Mouse (Mus musculus): ENCODE measurements around the gene Epb41l1. TPM values are rescaled to one million over a fixed set of nuclear protein-coding genes. Genes with fewer than 3 reads are reported as not detected.
"Not testable (repeated sequence)": the region's sequence is repeated elsewhere in the genome, so short reads cannot be mapped to it uniquely, and the experiment has no call there.

Epb41l1 gene
- polyA plus RNA-seq, 1 experiment from 2014 or later: 1.4 TPM

DNA sequence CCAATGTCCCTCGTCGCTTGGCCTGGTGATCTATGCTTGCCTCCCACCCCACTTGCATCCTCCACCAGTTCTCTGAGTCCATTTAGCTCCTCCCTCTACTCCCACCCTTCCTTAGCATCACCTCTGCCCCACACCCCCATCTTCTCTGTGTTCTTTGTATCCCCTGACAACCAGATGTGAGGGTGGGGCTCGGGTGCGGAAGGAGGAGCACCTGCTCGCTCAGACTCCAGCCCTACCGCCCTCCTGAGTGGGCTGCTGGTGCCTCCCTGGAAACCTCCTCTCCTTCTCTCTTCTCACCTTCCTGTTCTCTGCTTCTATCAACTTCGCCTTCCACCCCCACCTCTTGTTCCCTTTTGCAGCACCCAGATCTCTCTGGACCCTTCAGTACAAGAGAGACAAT is 91.3 kb downstream of the Epb41l1 start:
- no peak overlapping the region for H3K9ac ChIP-seq
- WGBS: 88% methylated on average over 7 of the region's 7 CpGs
- no peaks in the 10 kb centered on the region for H3K9me3 ChIP-seq (replicated peaks)
- H3K27ac ChIP-seq (ENCODE audit: poor library complexity, severe bottlenecking): no peak overlapping the region
- no peaks in the 10 kb centered on the region for H3K27me3 ChIP-seq (replicated peaks)
- H3K36me3 ChIP-seq: peaks cover 18% of the 10 kb centered on the region
- H3K4me3 ChIP-seq: no peak overlapping the region
- H3K4me2 ChIP-seq: no peak overlapping the region
- peaks cover 7% of the 10 kb centered on the region for H3K4me1 ChIP-seq (replicated peaks)
- no peak for ATAC-seq (ENCODE audit: insufficient number of reproducible peaks, low FRiP score)

GRCm38 (mm10) chr2:156512561-156512960 is 91.9 kb downstream of the Epb41l1 start:
- no peak for ATAC-seq (ENCODE audit: insufficient number of reproducible peaks, low FRiP score)
- Histone ChIP-seq H3K9me3 (replicated peaks) (no peaks in the 10 kb centered on the region), H3K36me3 (peaks cover 16% of the 10 kb centered on the region), H3K9ac (no peak overlapping the region), H3K27me3 (replicated peaks) (no peaks in the 10 kb centered on the region), H3K4me1 (replicated peaks) (peaks cover 7% of the 10 kb centered on the region), H3K27ac (ENCODE audit: poor library complexity, severe bottlenecking) (no peak overlapping the region), H3K4me3 (no peak overlapping the region), H3K4me2 (no peak overlapping the region)
- WGBS: 85% methylated on average over 5 of the region's 6 CpGs

DNA sequence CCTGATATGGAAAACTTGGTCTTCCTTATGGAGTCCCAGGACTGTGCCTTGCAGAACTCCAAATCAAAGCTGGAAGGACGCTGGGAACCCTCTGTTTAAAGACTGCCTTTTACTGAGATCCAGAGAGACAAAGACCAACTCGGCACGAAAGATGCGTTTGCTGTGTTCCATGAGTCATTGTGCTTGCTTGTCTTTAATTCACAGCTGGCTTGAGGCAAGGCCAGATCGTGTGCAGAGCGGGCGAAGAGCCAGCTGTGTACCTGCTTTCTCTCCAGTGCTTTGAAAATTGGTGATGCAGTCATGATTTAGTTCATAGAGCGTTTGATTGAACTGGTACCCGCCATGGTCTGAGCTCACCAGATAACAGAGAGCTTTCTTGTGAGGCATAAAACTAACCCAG is 94.4 kb downstream of the Epb41l1 start:
- Histone ChIP-seq H3K36me3 (peaks cover 10% of the 10 kb centered on the region), H3K4me2 (no peak overlapping the region), H3K9ac (no peak overlapping the region), H3K4me3 (no peak overlapping the region), H3K27ac (ENCODE audit: poor library complexity, severe bottlenecking) (no peak overlapping the region), H3K27me3 (replicated peaks) (no peaks in the 10 kb centered on the region), H3K9me3 (replicated peaks) (no peaks in the 10 kb centered on the region), H3K4me1 (replicated peaks) (peaks cover 7% of the 10 kb centered on the region)
- ATAC-seq (ENCODE audit: insufficient number of reproducible peaks, low FRiP score): no peak
- WGBS: 81% methylated on average over 9 of the region's 9 CpGs

GRCm38 (mm10) chr2:156515565-156516185 is 95.0 kb downstream of the Epb41l1 start:
- Histone ChIP-seq H3K4me1 (replicated peaks) (peaks cover 7% of the 10 kb centered on the region), H3K4me2 (no peak overlapping the region), H3K36me3 (peaks cover 5% of the 10 kb centered on the region), H3K27ac (ENCODE audit: poor library complexity, severe bottlenecking) (no peak overlapping the region), H3K9ac (no peak overlapping the region), H3K9me3 (replicated peaks) (no peaks in the 10 kb centered on the region), H3K4me3 (no peak overlapping the region), H3K27me3 (replicated peaks) (no peaks in the 10 kb centered on the region)
- 23% methylated on average over 7 of the region's 7 CpGs for WGBS
- ATAC-seq (ENCODE audit: insufficient number of reproducible peaks, low FRiP score): no peak

GRCm38 (mm10) chr2:156516678-156517077 is 96.0 kb downstream of the Epb41l1 start:
- H3K27ac ChIP-seq (ENCODE audit: poor library complexity, severe bottlenecking): not testable (repeated sequence)
- peak; percentile 79; the same call in 1 of the 2 replicates for ATAC-seq (ENCODE audit: insufficient number of reproducible peaks, low FRiP score)
- 79% methylated on average over 2 of the region's 2 CpGs for WGBS

GRCm38 (mm10) chr2:156518306-156518705 is 97.6 kb downstream of the Epb41l1 start:
- Histone ChIP-seq H3K4me1 (replicated peaks) (no peaks in the 10 kb centered on the region), H3K4me3 (no peak overlapping the region), H3K4me2 (no peak overlapping the region), H3K9ac (no peak overlapping the region), H3K36me3 (peaks cover 8% of the 10 kb centered on the region), H3K27me3 (replicated peaks) (no peaks in the 10 kb centered on the region), H3K27ac (ENCODE audit: poor library complexity, severe bottlenecking) (no peak overlapping the region), H3K9me3 (replicated peaks) (no peaks in the 10 kb centered on the region)
- no peak for ATAC-seq (ENCODE audit: insufficient number of reproducible peaks, low FRiP score)
- WGBS: 68% methylated on average over 6 of the region's 6 CpGs

More at GRCm38 (mm10) chr2:156516678-156517077, 96.0 kb downstream of the Epb41l1 start:
- not testable (repeated sequence) for H3K4me3 ChIP-seq; H3K4me1 ChIP-seq (replicated peaks); H3K27me3 ChIP-seq (replicated peaks); H3K9me3 ChIP-seq (replicated peaks); H3K36me3 ChIP-seq; H3K4me2 ChIP-seq; H3K9ac ChIP-seq

DNA sequence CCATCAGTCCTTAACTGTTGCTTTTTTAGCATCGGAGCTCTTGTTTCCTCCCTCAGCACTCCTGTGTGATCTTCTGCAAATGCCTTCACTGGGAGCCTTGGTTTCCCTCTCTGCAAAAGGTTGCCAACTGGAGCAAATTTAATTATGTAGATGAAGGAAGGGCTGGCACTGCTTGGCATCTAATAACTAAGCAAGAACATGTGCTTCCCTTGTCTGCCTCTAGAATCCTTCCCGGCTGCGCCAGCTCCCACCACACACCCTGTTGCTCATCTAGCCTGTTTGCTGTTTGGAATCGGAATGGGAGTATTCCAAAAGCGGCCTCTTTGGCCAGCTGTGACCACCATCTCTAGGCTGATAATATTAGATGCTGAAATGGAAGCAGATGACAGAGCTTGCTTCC is 98.9 kb downstream of the Epb41l1 start:
- no peaks in the 10 kb centered on the region for H3K27me3 ChIP-seq (replicated peaks)
- no peak overlapping the region for H3K27ac ChIP-seq (ENCODE audit: poor library complexity, severe bottlenecking)
- 90% methylated on average over 5 of the region's 5 CpGs for WGBS
- H3K4me2 ChIP-seq: no peak overlapping the region
- no peak overlapping the region for H3K9ac ChIP-seq
- no peaks in the 10 kb centered on the region for H3K9me3 ChIP-seq (replicated peaks)
- H3K36me3 ChIP-seq: peaks cover 7% of the 10 kb centered on the region
- ATAC-seq (ENCODE audit: insufficient number of reproducible peaks, low FRiP score): no peak
- H3K4me1 ChIP-seq (replicated peaks): 0 out of 2 replicates have a peak, but pooled peaks cover 4% of the 10 kb centered on the region
- no peak overlapping the region for H3K4me3 ChIP-seq

DNA sequence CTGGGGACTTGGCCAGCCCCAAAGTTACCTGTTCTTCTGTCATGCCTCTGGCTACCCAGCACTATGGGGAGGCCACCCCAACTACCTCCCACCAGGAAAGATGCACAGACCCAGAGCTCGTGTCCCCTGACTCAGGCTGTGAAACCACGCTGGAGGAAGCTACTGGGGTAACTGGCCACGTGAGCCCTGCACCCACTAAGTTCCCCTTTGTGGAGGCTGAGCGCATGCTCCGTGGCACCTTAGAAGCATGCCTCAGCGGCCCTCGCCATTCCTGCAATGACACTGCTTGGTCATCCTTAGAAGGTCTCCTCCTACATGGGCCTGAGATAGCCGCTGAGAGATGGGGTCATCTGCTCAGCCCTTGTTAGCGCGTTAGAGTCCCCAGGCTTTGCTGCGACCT is 102.3 kb downstream of the Epb41l1 start:
- Histone ChIP-seq H3K4me3 (no peak overlapping the region), H3K4me2 (no peak overlapping the region), H3K36me3 (peaks cover 7% of the 10 kb centered on the region), H3K27me3 (replicated peaks) (no peaks in the 10 kb centered on the region), H3K9ac (no peak overlapping the region), H3K4me1 (replicated peaks) (0 out of 2 replicates have a peak, but pooled peaks cover 4% of the 10 kb centered on the region), H3K9me3 (replicated peaks) (no peaks in the 10 kb centered on the region), H3K27ac (ENCODE audit: poor library complexity, severe bottlenecking) (no peak overlapping the region)
- ATAC-seq (ENCODE audit: insufficient number of reproducible peaks, low FRiP score): peak; percentile 34; the same call in 1 of the 2 replicates
- 81% methylated on average over 11 of the region's 11 CpGs for WGBS

DNA sequence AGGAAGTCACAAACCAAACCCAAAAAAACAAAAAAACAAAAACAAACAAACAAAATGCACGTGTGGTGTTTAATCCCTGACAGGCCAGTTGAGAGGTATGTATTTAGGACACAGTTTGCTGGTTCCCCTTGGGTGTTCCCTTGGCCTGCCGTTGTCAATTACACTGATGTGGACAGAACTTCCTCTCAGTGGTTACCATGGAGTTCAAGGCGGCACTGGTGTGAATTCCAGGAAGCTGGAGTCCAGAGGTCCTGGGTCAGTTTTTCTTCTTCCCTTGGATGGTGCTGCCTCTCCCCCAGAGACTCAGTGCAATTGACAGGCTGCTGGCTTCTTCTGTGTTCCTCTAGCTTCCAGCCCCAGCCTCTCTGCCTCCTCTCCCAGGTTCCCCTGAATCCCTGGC is 103.4 kb downstream of the Epb41l1 start:
- no peak for ATAC-seq (ENCODE audit: insufficient number of reproducible peaks, low FRiP score)
- Histone ChIP-seq H3K9me3 (replicated peaks) (no peaks in the 10 kb centered on the region), H3K4me3 (no peak overlapping the region), H3K4me2 (no peak overlapping the region), H3K9ac (no peak overlapping the region), H3K27me3 (replicated peaks) (no peaks in the 10 kb centered on the region), H3K27ac (ENCODE audit: poor library complexity, severe bottlenecking) (no peak overlapping the region), H3K4me1 (replicated peaks) (0 out of 2 replicates have a peak, but pooled peaks cover 4% of the 10 kb centered on the region), H3K36me3 (peaks cover 7% of the 10 kb centered on the region)
- 50% methylated on average over 3 of the region's 3 CpGs for WGBS

DNA sequence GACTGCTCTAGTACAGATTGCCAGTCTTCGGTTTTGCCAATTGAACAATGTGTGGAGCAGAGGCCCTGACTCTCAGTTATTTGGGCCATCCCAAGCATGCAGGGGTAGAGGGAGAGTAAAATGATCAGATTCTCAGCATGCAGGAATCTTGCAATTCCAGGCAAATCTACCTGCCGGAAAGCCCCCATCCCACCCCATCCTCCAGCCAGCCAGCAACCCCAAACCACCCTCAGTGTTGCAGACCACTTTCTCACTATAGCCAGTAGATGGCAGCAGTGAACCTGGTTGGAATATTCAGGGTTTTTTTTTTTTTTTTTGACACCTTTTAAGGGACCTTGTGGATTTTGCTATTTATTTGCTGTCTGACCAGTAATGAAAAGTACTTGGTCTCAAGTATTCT is 109.0 kb downstream of the Epb41l1 start:
- 56% methylated on average over 2 of the region's 2 CpGs for WGBS

DNA sequence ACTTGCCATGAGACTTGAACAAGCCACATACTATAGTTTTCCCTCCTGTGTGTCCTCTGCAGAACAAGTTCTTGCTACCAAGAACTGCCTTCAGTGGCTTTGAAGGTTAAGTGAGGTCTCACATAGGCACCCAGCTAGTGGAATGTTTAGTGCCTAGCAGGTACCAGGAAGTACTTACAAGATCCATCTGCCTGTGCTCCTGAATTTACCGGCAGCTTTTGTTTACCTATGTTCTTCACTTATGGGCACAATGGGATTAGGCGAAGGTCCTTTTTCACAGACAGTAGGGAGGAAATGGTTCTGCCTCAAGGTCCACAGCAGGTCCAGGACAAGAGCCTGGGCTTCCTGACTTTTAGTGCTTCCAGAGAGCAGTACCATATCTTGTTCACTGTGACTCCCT is 112.5 kb downstream of the Epb41l1 start:
- Histone ChIP-seq H3K9me3 (replicated peaks) (no peaks in the 10 kb centered on the region), H3K27me3 (replicated peaks) (0 out of 2 replicates have a peak, but pooled peaks cover 6% of the 10 kb centered on the region), H3K4me3 (no peak overlapping the region), H3K36me3 (peaks cover 7% of the 10 kb centered on the region), H3K27ac (ENCODE audit: poor library complexity, severe bottlenecking) (no peak overlapping the region), H3K9ac (no peak overlapping the region), H3K4me2 (no peak overlapping the region), H3K4me1 (replicated peaks) (no peaks in the 10 kb centered on the region)
- WGBS: 84% methylated on average over 2 of the region's 2 CpGs
- ATAC-seq (ENCODE audit: insufficient number of reproducible peaks, low FRiP score): no peak

More for the DNA sequence above, 109.0 kb downstream of the Epb41l1 start:
- Histone ChIP-seq H3K4me3 (no peak overlapping the region), H3K9me3 (replicated peaks) (no peaks in the 10 kb centered on the region), H3K4me2 (no peak overlapping the region), H3K9ac (no peak overlapping the region), H3K27ac (ENCODE audit: poor library complexity, severe bottlenecking) (no peak overlapping the region), H3K27me3 (replicated peaks) (0 out of 2 replicates have a peak, but pooled peaks cover 6% of the 10 kb centered on the region), H3K36me3 (peaks cover 5% of the 10 kb centered on the region; the same call in 1 of the 2 replicates), H3K4me1 (replicated peaks) (no peaks in the 10 kb centered on the region)
- ATAC-seq (ENCODE audit: insufficient number of reproducible peaks, low FRiP score): no peak
